Mouse (Mus musculus) liver, adult 2 months (tissue): ENCODE measurements around the gene Tnfsf9. TPM values are rescaled to one million over a fixed set of nuclear protein-coding genes. Genes with fewer than 3 reads are reported as not detected.

ENCODE experiments used
- DNase-seq: peaks from one replicate; pipeline ENCODE4 v3.0.0-alpha.2; 2011; ENCODE audit warnings: low read depth, low spot score; ENCODE audit errors: extremely low read depth
- H3K27ac ChIP-seq: fragments of 200-500 bp; replicated peaks from 2 replicates; pipeline ENCODE4 v1.5.1; 2012; ENCODE audit warnings: low read depth, mild to moderate bottlenecking, control low read depth, inconsistent platforms, low read length; ENCODE audit not compliant: insufficient read depth
- H3K27me3 ChIP-seq: fragments of 200-500 bp; 2 replicates; pipeline ENCODE4 v1.6.1; 2012; ENCODE audit warnings: mild to moderate bottlenecking, moderate library complexity, low read length, inconsistent platforms; ENCODE audit not compliant: control insufficient read depth, insufficient read depth
- H3K36me3 ChIP-seq: fragments of 200-500 bp; 2 replicates; pipeline ENCODE4 v1.6.1; 2012; ENCODE audit warnings: low read length, inconsistent platforms; ENCODE audit not compliant: control insufficient read depth, insufficient read depth
- H3K4me1 ChIP-seq: fragments of 200-500 bp; 2 replicates; pipeline ENCODE4 v1.6.1; 2011; ENCODE audit warnings: low read length; ENCODE audit not compliant: control insufficient read depth, insufficient read depth
- H3K4me3 ChIP-seq: fragments of 200-500 bp; 2 replicates; pipeline ENCODE4 v1.5.1; 2011; ENCODE audit warnings: low read depth, mild to moderate bottlenecking, control low read depth, low read length, moderate library complexity; ENCODE audit not compliant: insufficient read depth
- H3K79me2 ChIP-seq: fragments of 200-500 bp; 2 replicates; pipeline ENCODE4 v1.6.1; 2012; ENCODE audit warnings: inconsistent platforms, mild to moderate bottlenecking, low read length, moderate library complexity; ENCODE audit not compliant: control insufficient read depth, insufficient read depth
- H3K9ac ChIP-seq: fragments of 200-500 bp; 2 replicates; pipeline ENCODE4 v1.6.1; 2012; ENCODE audit warnings: low read depth, mild to moderate bottlenecking, control low read depth, inconsistent platforms, low read length
- CTCF ChIP-seq: fragments of 200-500 bp; IDR thresholded peaks from 2 replicates; pipeline ENCODE4 v1.5.1; 2011; ENCODE audit warnings: low read depth, low read length, control low read depth
- POLR2A ChIP-seq: fragments of 200-500 bp; IDR thresholded peaks from 2 replicates; pipeline ENCODE4 v1.6.1; 2011; ENCODE audit warnings: low read length, control low read depth; ENCODE audit not compliant: insufficient read depth; ENCODE audit errors: extremely low read depth
- WGBS: fragments of 180-500 bp; shearing (Covaris S2); methylation state at CpG from one replicate; pipeline ENCODE4 v1.1.7; 2018; 5-methylcytosine and 5-hydroxymethylcytosine counted together
- polyA plus RNA-seq: library from polyadenylated mRNA; depleted of rRNA; stranded (reverse); fragments of >200 nt; gene quantifications from 2 replicates; pipeline ENCODE4 v1.2.3, GENCODE M21; 2012
- total RNA-seq: library from RNA; depleted of rRNA; stranded (reverse); fragments of >200 nt; gene quantifications from 2 replicates; pipeline ENCODE4 v1.2.3, GENCODE M21; 2014

The Tnfsf9 gene
- total and polyA plus RNA-seq, 2 experiments, result 0.09 to 0.18 TPM

DNA sequence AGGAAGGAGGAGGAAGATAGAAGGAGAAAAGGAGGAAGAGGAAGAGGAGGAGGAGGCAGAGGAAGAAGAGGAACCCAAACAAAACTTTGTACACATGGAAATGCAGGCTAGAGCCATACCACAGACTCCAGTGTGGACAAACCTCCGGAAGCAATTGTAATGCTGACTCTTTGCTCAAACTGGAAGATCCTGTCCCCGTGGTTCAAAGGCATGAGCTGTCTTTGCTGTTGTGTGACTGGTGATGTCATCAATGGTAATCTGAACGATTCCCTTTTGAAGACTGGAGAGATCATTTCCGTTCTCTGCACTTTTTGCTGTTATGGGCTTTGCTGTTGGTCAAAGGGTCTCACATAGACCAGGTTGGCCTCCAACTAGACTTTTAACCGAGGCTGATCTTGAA is 6.8 kb upstream of the Tnfsf9 start:
- no peak overlapping the region for H3K9ac ChIP-seq
- WGBS, result 63% methylated on average over 5 of the region's 5 CpGs
- no peaks in the 10 kb centered on the region for H3K36me3 ChIP-seq
- H3K4me1 ChIP-seq, result no peaks in the 10 kb centered on the region
- peaks cover 3% of the 10 kb centered on the region; the same call in 1 of the 2 replicates for H3K27me3 ChIP-seq
- H3K27ac ChIP-seq, result no peak overlapping the region
- DNase-seq, result no peak
- no peak for TF ChIP-seq CTCF
- TF ChIP-seq POLR2A, result no peak
- H3K79me2 ChIP-seq, result no peaks in the 10 kb centered on the region
- H3K4me3 ChIP-seq, result no peak overlapping the region

DNA sequence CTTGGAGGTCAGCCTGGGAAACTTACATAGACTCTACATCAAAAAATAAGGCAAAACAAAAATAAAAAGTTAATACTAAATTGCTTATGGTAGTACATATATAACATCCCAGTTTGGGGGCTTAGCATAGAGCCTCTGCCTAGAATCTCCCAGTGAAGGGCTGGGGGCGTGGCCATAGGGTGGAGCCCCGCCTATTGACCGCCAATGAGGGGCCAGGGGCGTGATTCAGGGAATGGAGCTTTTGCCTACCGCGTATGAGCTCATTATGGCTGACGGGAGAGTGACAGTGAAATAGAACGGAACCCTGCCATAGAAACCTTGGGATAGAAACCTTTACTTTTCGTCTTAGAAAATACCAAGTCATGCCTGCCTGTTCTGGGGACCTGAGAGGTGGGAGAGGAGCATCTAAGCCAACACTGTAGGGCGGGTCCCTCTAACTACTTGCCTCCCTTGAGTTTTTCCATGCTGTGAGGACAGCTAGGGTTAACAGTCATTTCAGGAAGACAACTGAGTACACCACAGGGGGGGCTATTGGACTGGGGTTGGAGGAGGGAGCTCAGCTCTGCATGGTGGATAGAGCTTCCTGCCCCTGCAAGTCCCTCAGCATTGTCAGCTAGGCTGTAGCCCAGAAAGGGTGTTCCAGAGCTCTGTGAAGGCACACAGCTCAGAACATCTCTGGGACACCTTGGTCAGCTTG is 5.3 kb upstream of the Tnfsf9 start:
- H3K4me1 ChIP-seq, result no peaks in the 10 kb centered on the region
- no peak for DNase-seq

DNA sequence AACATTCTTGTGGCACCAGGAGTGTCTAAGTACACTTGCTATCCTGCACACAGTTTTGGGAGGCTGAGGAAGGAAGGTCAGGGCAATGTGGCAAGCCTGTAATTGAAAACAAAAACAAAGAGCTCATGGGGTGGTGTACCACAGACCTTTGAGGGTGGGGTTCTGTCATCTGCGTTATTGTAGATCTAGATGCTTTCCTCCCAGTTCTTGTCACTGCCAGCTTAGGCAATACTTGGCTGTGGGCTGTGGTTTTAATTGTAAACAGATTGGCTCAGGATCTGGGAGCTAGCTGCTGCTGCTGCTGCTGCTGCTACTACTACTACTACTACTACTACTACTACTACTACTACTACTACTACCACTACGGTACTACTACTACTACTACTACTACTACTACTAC is 2.8 kb upstream of the Tnfsf9 start:
- no peaks in the 10 kb centered on the region for H3K4me1 ChIP-seq
- no peak for DNase-seq
- no peaks in the 10 kb centered on the region for H3K36me3 ChIP-seq
- H3K27me3 ChIP-seq, result peaks cover 6% of the 10 kb centered on the region; the same call in 1 of the 2 replicates
- WGBS, result 76% methylated on average over 2 of the region's 2 CpGs
- no peaks in the 10 kb centered on the region for H3K79me2 ChIP-seq
- TF ChIP-seq CTCF (no peak), POLR2A (no peak)
- no peak overlapping the region for H3K9ac ChIP-seq
- no peak overlapping the region for H3K27ac ChIP-seq
- H3K4me3 ChIP-seq, result no peak overlapping the region

More for the DNA sequence above, 5.3 kb upstream of the Tnfsf9 start:
- Histone ChIP-seq H3K4me3 (no peak overlapping the region), H3K27me3 (peaks cover 3% of the 10 kb centered on the region; the same call in 1 of the 2 replicates), H3K79me2 (no peaks in the 10 kb centered on the region), H3K27ac (no peak overlapping the region), H3K36me3 (no peaks in the 10 kb centered on the region), H3K9ac (no peak overlapping the region)
- 14% methylated on average over 10 of the region's 10 CpGs for WGBS
- no peak for TF ChIP-seq POLR2A
- no peak for TF ChIP-seq CTCF

DNA sequence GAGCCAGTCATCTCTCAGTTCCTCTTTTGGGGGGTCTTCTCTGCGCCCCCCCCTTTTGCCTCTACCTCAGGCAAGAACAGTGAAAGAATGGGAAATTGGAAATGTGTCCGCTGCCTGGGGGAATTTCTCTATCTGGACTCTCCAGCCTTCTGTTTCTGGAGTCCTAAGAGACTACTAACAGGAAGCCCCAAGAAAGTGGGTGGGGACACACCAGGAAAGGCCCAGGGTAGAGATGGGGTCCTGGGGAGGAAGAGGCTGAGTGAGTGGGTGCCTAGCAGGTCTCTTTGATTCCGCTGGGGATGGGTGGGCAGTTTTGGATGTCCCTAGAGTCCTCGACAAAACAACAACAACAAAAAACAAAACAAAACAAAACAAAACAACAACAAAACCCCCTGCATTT is 629 bp upstream of the Tnfsf9 start:
- Histone ChIP-seq H3K36me3 (no peaks in the 10 kb centered on the region), H3K27ac (no peak overlapping the region), H3K27me3 (0 out of 2 replicates have a peak, but pooled peaks cover 4% of the 10 kb centered on the region), H3K9ac (no peak overlapping the region), H3K4me3 (no peak overlapping the region), H3K4me1 (no peaks in the 10 kb centered on the region), H3K79me2 (no peaks in the 10 kb centered on the region)
- 55% methylated on average over 4 of the region's 4 CpGs for WGBS
- TF ChIP-seq POLR2A (no peak), CTCF (no peak)
- no peak for DNase-seq

DNA sequence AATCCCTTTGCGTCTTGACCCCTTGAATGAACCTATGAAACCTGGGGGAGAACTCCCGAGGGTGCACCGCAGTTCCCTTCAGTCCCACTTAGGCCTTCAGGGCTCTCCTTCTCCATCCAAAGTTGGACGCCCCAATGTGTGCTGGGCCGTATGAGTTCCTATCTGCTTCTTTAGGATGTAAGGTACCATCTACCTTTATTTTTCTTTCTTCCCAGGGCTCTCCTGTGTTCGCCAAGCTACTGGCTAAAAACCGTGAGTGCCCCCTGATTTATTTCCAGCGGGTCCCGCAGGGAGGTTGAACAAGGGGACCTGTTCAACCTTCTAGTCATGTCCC is 877 bp downstream of the Tnfsf9 start:
- WGBS, result 35% methylated on average over 9 of the region's 9 CpGs
- no peak for DNase-seq
- Histone ChIP-seq H3K27ac (no peak overlapping the region), H3K36me3 (no peaks in the 10 kb centered on the region), H3K79me2 (no peaks in the 10 kb centered on the region), H3K4me1 (no peaks in the 10 kb centered on the region), H3K9ac (no peak overlapping the region), H3K27me3 (0 out of 2 replicates have a peak, but pooled peaks cover 3% of the 10 kb centered on the region), H3K4me3 (no peak overlapping the region)
- TF ChIP-seq CTCF (no peak), POLR2A (no peak)

DNA sequence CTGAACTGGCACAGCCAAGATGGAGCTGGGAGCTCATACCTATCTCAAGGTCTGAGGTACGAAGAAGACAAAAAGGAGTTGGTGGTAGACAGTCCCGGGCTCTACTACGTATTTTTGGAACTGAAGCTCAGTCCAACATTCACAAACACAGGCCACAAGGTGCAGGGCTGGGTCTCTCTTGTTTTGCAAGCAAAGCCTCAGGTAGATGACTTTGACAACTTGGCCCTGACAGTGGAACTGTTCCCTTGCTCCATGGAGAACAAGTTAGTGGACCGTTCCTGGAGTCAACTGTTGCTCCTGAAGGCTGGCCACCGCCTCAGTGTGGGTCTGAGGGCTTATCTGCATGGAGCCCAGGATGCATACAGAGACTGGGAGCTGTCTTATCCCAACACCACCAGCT is 1.9 kb downstream of the Tnfsf9 start:
- TF ChIP-seq POLR2A (no peak), CTCF (no peak)
- Histone ChIP-seq H3K27me3 (0 out of 2 replicates have a peak, but pooled peaks cover 3% of the 10 kb centered on the region), H3K4me1 (no peaks in the 10 kb centered on the region), H3K4me3 (no peak overlapping the region), H3K36me3 (no peaks in the 10 kb centered on the region), H3K9ac (no peak overlapping the region), H3K27ac (no peak overlapping the region), H3K79me2 (no peaks in the 10 kb centered on the region)
- no peak for DNase-seq
- 87% methylated on average over 5 of the region's 5 CpGs for WGBS
